Mouse (Mus musculus) limb, embryonic 14.5 days (tissue): ENCODE results near the gene Arx. TPM values are rescaled to one million over a fixed set of nuclear protein-coding genes. Genes with fewer than 3 reads are reported as not detected.

Experiments used
- ATAC-seq: fragments of 200-750 bp; cut with Nextera tagmentation; 2 replicates; pipeline ENCODE4 v1.8.0; 2017; ENCODE audit warnings: low read depth, moderate number of reproducible peaks, moderate TSS enrichment; ENCODE audit not compliant: low FRiP score
- DNase-seq: peaks from one replicate; pipeline ENCODE4 v3.0.0-alpha.2; 2015; ENCODE audit warnings: low spot score
- H3K27ac ChIP-seq: fragments of 300-500 bp; sonication (generic); replicated peaks from 2 replicates; pipeline ENCODE4 v1.5.1; 2014; ENCODE audit warnings: low read depth, mild to moderate bottlenecking, low read length, moderate library complexity, mixed read lengths
- H3K27me3 ChIP-seq: fragments of 300-500 bp; sonication (generic); 2 replicates; pipeline ENCODE4 v1.6.1; 2014; ENCODE audit warnings: low read length, mixed read lengths; ENCODE audit not compliant: control insufficient read depth, insufficient read depth
- H3K36me3 ChIP-seq: fragments of 300-500 bp; sonication (generic); 2 replicates; pipeline ENCODE4 v1.6.1; 2014; ENCODE audit warnings: mild to moderate bottlenecking, low read length, moderate library complexity, mixed read lengths; ENCODE audit not compliant: control insufficient read depth, insufficient read depth
- H3K4me1 ChIP-seq: fragments of 300-500 bp; sonication (generic); 2 replicates; pipeline ENCODE4 v1.6.1; 2014; ENCODE audit warnings: antibody characterized with exemption, low read length, mixed read lengths; ENCODE audit not compliant: control insufficient read depth, insufficient read depth
- H3K4me2 ChIP-seq: fragments of 300-500 bp; sonication (generic); replicated peaks from 2 replicates; pipeline ENCODE4 v1.6.1; 2014; ENCODE audit warnings: low read depth, mild to moderate bottlenecking, low read length, moderate library complexity; ENCODE audit not compliant: severe bottlenecking
- H3K4me3 ChIP-seq: fragments of 300-500 bp; sonication (generic); replicated peaks from 2 replicates; pipeline ENCODE4 v1.5.1; 2014; ENCODE audit warnings: low read length
- H3K9ac ChIP-seq: fragments of 300-500 bp; sonication (generic); 2 replicates; pipeline ENCODE4 v1.6.1; 2014; ENCODE audit warnings: mild to moderate bottlenecking, low read depth, low read length, moderate library complexity; ENCODE audit not compliant: severe bottlenecking
- H3K9me3 ChIP-seq: fragments of 300-500 bp; sonication (generic); 2 replicates; pipeline ENCODE4 v1.6.1; 2016; ENCODE audit warnings: low read length; ENCODE audit not compliant: control insufficient read depth
- POLR2A ChIP-seq: fragments of 200-500 bp; IDR thresholded peaks from 2 replicates; pipeline ENCODE4 v1.8.0; 2012; ENCODE audit warnings: inconsistent platforms, mild to moderate bottlenecking, moderate library complexity, borderline replicate concordance; ENCODE audit not compliant: insufficient read depth, insufficient read length; ENCODE audit errors: extremely low read depth
- WGBS: fragments of 180-500 bp; shearing (Covaris S2); extraction: QIAGEN DNeasy Blood & Tissue Kit; methylation state at CpG from one replicate; pipeline ENCODE4 v1.1.7; 2014; 5-methylcytosine and 5-hydroxymethylcytosine counted together
- polyA plus RNA-seq, 2 experiments: library from polyadenylated mRNA; depleted of rRNA in 1 of 2; stranded (reverse) in 1 of 2; unstranded in 1 of 2; fragments of >200 nt; fragmentation: Nextera tagmentation in 1 of 2; extraction: Ambion mirVana in 1 of 2; gene quantifications; 2 replicates each; pipeline versions ENCODE4 v1.2.1 to v1.2.3; 2012 to 2014

The Arx gene
- polyA plus RNA-seq (2012; rRNA removed) (2.0 and 2.3 TPM in 2 replicates), polyA plus RNA-seq (2014; fragmentation: Nextera tagmentation; extraction: Ambion mirVana) (0.58 and 1.1 TPM in 2 replicates)

DNA sequence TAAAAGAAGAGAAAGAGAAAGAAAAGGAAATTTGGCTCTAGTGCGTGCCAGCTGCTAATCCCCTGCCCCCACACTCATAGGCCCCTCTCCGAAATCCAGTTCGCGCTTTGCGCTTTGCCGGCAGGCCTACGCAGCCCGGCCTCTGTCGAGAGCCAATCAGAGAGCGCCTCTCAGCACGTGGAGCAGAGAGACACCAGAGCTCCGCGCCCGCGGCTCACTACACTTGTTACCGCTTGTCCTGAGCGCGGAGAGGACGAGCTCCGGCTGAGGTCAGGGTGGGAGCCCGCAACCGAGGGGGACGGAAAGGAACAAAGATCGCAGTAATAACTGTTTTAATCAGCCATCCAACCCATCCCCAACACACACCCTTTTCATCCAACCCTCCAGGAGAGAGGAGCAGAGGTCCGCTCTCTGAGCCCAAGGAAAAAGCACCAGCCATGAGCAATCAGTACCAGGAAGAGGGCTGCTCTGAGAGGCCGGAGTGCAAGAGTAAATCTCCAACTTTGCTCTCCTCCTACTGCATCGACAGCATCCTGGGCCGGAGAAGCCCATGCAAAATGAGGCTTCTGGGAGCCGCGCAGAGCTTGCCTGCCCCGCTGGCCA lies at the start of gene Arx:
Gene Arx, plus strand, starts transcription at position 155 of the 603 bp plus-strand sequence.
- TF ChIP-seq POLR2A = no peak
- H3K9me3 ChIP-seq = no peaks in the 10 kb centered on the region
- H3K4me2 ChIP-seq = peak within 1 kb of the TSS; percentile 21; the same call in 1 of the 2 replicates
- peak within 1 kb of the TSS; percentile 7; the same call in 1 of the 2 replicates for H3K4me3 ChIP-seq
- H3K36me3 ChIP-seq = no peaks in the 10 kb centered on the region
- H3K27me3 ChIP-seq = peaks cover 88% of the 10 kb centered on the region
- no peak within 1 kb of the TSS for H3K9ac ChIP-seq
- peak; percentile 92 for ATAC-seq
- DNase-seq = peak; percentile 71
- no peaks in the 10 kb centered on the region for H3K4me1 ChIP-seq
- 23% methylated on average over 29 of the region's 31 CpGs for WGBS
- no peak within 1 kb of the TSS for H3K27ac ChIP-seq

DNA sequence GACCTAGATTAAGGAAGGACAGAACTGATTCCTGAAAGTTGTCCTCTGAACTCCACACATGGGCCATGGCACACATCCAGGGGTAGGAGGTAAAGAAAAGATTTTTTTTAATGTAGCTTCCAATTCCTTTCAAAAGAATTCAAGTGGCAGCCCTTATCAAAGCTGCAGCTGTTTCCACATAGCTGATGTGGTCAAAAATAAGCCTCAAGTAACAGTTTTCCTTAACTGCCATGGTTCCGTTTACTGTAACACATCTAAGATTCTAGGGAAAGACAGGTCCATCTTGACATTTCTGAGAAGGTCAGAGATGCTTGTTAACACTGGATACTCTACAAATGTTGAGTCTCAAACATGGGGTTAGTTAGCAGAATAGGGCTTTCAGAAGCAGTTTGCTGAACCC lies 34.9 kb upstream of the Arx start:
- no peak for DNase-seq
- Histone ChIP-seq H3K4me3 (no peak overlapping the region), H3K4me1 (no peaks in the 10 kb centered on the region), H3K9me3 (no peaks in the 10 kb centered on the region), H3K4me2 (no peak overlapping the region), H3K27me3 (no peaks in the 10 kb centered on the region), H3K9ac (no peak overlapping the region), H3K36me3 (no peaks in the 10 kb centered on the region), H3K27ac (no peak overlapping the region)
- no peak for ATAC-seq
- TF ChIP-seq POLR2A = no peak
- WGBS = 50% methylated on average over 1 of the region's 1 CpGs

DNA sequence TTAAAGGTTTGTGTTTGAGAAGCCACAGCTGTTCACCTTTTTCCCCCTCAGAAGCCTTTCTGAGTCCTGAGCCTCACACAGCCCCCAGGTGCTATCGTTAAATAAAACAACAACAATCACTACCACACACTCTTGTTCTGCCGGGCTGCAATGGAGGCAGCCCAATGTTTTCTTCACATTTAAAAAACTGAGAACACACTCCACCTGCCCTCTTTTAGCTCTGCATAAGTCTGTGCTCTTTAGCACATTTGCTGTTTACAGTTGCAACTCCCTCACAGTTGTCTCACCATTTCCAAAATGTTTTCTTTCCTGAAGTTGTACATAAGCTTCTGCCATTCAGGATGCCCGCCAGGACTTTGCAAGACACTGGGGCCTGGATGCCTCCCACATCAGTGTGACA lies 10.6 kb upstream of the Arx start:
- DNase-seq = no peak
- Histone ChIP-seq H3K9me3 (no peaks in the 10 kb centered on the region), H3K4me2 (no peak overlapping the region), H3K4me1 (no peaks in the 10 kb centered on the region), H3K27ac (no peak overlapping the region), H3K9ac (no peak overlapping the region), H3K36me3 (no peaks in the 10 kb centered on the region), H3K4me3 (no peak overlapping the region), H3K27me3 (peaks cover 17% of the 10 kb centered on the region)
- 41% methylated on average over 3 of the region's 3 CpGs for WGBS
- TF ChIP-seq POLR2A = no peak
- ATAC-seq = no peak

DNA sequence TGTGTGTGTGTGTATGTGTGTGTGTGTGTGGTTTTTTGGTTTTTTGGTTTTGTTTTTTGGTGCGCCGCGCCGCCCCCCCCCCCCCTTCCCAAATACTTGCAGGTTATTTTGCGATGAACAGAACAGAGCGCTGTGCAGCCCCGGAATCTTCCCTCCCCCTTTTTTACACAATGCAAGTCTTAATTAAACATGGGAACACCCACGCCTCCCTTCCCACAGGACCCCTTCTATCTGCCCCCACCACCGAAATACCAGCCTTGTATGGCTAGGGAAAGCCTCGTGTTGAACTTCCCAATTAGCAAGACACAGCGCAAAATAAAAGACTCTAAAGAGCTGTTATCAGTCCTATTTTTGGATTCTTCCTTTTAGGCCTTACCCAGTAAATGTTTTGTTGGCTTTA lies 6.3 kb upstream of the Arx start:
- H3K27ac ChIP-seq = no peak overlapping the region
- no peak for TF ChIP-seq POLR2A
- ATAC-seq (no peak), DNase-seq (no peak)
- H3K4me3 ChIP-seq = no peak overlapping the region
- H3K9ac ChIP-seq = no peak overlapping the region
- H3K4me1 ChIP-seq = no peaks in the 10 kb centered on the region
- no peak overlapping the region for H3K4me2 ChIP-seq
- H3K27me3 ChIP-seq = peaks cover 54% of the 10 kb centered on the region
- H3K9me3 ChIP-seq = no peaks in the 10 kb centered on the region
- H3K36me3 ChIP-seq = no peaks in the 10 kb centered on the region
- WGBS = 45% methylated on average over 9 of the region's 11 CpGs

DNA sequence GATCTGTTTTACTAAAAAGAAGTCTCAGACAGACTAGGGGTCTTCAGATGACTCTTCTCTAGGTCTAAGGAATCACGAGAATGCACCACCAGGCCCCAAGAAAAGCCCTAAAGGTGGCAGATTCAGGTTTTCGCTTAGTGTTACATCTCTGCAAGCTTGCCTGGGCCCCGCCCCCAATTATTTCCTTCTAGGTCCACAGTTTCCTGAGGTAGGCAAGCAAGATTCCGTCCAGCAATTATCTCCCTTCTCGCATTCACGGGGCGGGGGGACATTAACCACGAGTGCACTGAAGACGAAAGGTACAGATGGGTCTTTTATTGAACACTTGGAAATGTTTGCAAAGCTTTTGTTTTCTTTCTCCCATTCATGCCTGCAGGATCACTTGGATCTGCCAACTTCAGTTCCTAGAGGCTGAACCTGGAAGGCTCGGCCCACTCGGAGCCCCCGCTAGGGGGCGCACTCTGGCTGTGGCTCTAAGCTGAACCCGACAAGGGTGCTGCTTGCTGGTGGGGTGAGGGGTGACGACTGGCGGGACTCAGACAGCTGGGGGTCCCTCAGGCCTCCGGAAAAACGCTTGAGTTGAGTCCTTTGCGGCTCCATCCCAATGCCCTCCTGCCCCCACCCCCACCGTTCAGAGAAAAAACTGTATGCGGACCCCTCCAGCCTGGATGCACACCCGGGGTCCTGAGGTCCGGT lies 5.1 kb upstream of the Arx start:
- Histone ChIP-seq H3K27ac (no peak overlapping the region), H3K9me3 (no peaks in the 10 kb centered on the region), H3K36me3 (no peaks in the 10 kb centered on the region), H3K9ac (no peak overlapping the region), H3K27me3 (peaks cover 66% of the 10 kb centered on the region), H3K4me3 (0 out of 2 replicates have a peak overlapping the region, but pooled peaks have one; percentile 5), H3K4me2 (0 out of 2 replicates have a peak overlapping the region, but pooled peaks have one; percentile 23), H3K4me1 (no peaks in the 10 kb centered on the region)
- DNase-seq (peak; percentile 42), ATAC-seq (no peak)
- no peak for TF ChIP-seq POLR2A
- 19% methylated on average over 23 of the region's 23 CpGs for WGBS
